Mouse (Mus musculus) limb, embryonic 14.5 days (tissue): ENCODE measurements around the gene 1700122O11Rik. TPM values are rescaled to one million over a fixed set of nuclear protein-coding genes. Genes with fewer than 3 reads are reported as not detected.

Experiments used
- ATAC-seq: fragments of 200-750 bp; cut with Nextera tagmentation; 2 replicates; pipeline ENCODE4 v1.8.0; 2017; ENCODE audit warnings: low read depth, moderate number of reproducible peaks, moderate TSS enrichment; ENCODE audit not compliant: low FRiP score
- DNase-seq: peaks from one replicate; pipeline ENCODE4 v3.0.0-alpha.2; 2015; ENCODE audit warnings: low spot score
- H3K27ac ChIP-seq: fragments of 300-500 bp; sonication (generic); replicated peaks from 2 replicates; pipeline ENCODE4 v1.5.1; 2014; ENCODE audit warnings: low read depth, mild to moderate bottlenecking, low read length, moderate library complexity, mixed read lengths
- H3K27me3 ChIP-seq: fragments of 300-500 bp; sonication (generic); 2 replicates; pipeline ENCODE4 v1.6.1; 2014; ENCODE audit warnings: low read length, mixed read lengths; ENCODE audit not compliant: control insufficient read depth, insufficient read depth
- H3K36me3 ChIP-seq: fragments of 300-500 bp; sonication (generic); 2 replicates; pipeline ENCODE4 v1.6.1; 2014; ENCODE audit warnings: mild to moderate bottlenecking, low read length, moderate library complexity, mixed read lengths; ENCODE audit not compliant: control insufficient read depth, insufficient read depth
- H3K4me1 ChIP-seq: fragments of 300-500 bp; sonication (generic); 2 replicates; pipeline ENCODE4 v1.6.1; 2014; ENCODE audit warnings: antibody characterized with exemption, low read length, mixed read lengths; ENCODE audit not compliant: control insufficient read depth, insufficient read depth
- H3K4me2 ChIP-seq: fragments of 300-500 bp; sonication (generic); replicated peaks from 2 replicates; pipeline ENCODE4 v1.6.1; 2014; ENCODE audit warnings: low read depth, mild to moderate bottlenecking, low read length, moderate library complexity; ENCODE audit not compliant: severe bottlenecking
- H3K4me3 ChIP-seq: fragments of 300-500 bp; sonication (generic); replicated peaks from 2 replicates; pipeline ENCODE4 v1.5.1; 2014; ENCODE audit warnings: low read length
- H3K9ac ChIP-seq: fragments of 300-500 bp; sonication (generic); 2 replicates; pipeline ENCODE4 v1.6.1; 2014; ENCODE audit warnings: mild to moderate bottlenecking, low read depth, low read length, moderate library complexity; ENCODE audit not compliant: severe bottlenecking
- H3K9me3 ChIP-seq: fragments of 300-500 bp; sonication (generic); 2 replicates; pipeline ENCODE4 v1.6.1; 2016; ENCODE audit warnings: low read length; ENCODE audit not compliant: control insufficient read depth
- POLR2A ChIP-seq: fragments of 200-500 bp; IDR thresholded peaks from 2 replicates; pipeline ENCODE4 v1.8.0; 2012; ENCODE audit warnings: inconsistent platforms, mild to moderate bottlenecking, moderate library complexity, borderline replicate concordance; ENCODE audit not compliant: insufficient read depth, insufficient read length; ENCODE audit errors: extremely low read depth
- WGBS: fragments of 180-500 bp; shearing (Covaris S2); extraction: QIAGEN DNeasy Blood & Tissue Kit; methylation state at CpG from one replicate; pipeline ENCODE4 v1.1.7; 2014; 5-methylcytosine and 5-hydroxymethylcytosine counted together
- polyA plus RNA-seq, 2 experiments: library from polyadenylated mRNA; depleted of rRNA in 1 of 2; stranded (reverse) in 1 of 2; unstranded in 1 of 2; fragments of >200 nt; fragmentation: Nextera tagmentation in 1 of 2; extraction: Ambion mirVana in 1 of 2; gene quantifications; 2 replicates each; pipeline versions ENCODE4 v1.2.1 to v1.2.3; 2012 to 2014

1700122O11Rik gene
- polyA plus RNA-seq, 2 experiments = not detected

GRCm38 (mm10) chr17:48027019-48027418 lies 11.1 kb downstream of the 1700122O11Rik start:
- 94% methylated on average over 5 of the region's 5 CpGs for WGBS

DNA sequence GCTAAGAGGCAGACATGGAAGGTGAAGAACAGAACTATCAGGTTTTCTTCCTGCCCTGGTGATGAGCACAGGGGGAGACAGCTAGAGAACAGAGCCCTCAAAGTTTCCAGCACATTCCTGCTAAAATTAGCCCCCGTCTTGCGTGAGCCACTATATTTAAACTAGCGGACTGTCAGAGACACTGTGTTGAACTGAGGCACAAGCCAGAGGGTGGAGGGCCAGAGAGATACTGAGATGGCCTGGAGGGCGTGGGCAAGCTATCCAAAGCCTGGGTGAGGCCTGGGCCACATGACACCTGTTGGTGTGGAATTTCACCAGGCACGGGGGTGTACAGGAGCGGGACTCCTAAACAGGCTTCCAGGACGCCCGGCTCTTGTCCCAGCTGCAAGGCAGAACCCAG lies 14.0 kb downstream of the 1700122O11Rik start:
- Histone ChIP-seq H3K27me3 (no peaks in the 10 kb centered on the region), H3K4me1 (peaks cover 23% of the 10 kb centered on the region), H3K27ac (no peak overlapping the region), H3K4me2 (no peak overlapping the region), H3K9ac (no peak overlapping the region), H3K4me3 (no peak overlapping the region), H3K9me3 (no peaks in the 10 kb centered on the region), H3K36me3 (no peaks in the 10 kb centered on the region)
- 49% methylated on average over 8 of the region's 8 CpGs for WGBS
- TF ChIP-seq POLR2A = no peak
- no peak for DNase-seq
- peak; percentile 45; the same call in 1 of the 2 replicates for ATAC-seq

More at GRCm38 (mm10) chr17:48027019-48027418, 11.1 kb downstream of the 1700122O11Rik start:
- Histone ChIP-seq H3K9me3 (no peaks in the 10 kb centered on the region), H3K27me3 (no peaks in the 10 kb centered on the region), H3K9ac (no peak overlapping the region), H3K4me3 (no peak overlapping the region), H3K36me3 (no peaks in the 10 kb centered on the region), H3K4me1 (peaks cover 52% of the 10 kb centered on the region), H3K4me2 (no peak overlapping the region), H3K27ac (no peak overlapping the region)
- ATAC-seq (no peak), DNase-seq (no peak)
- no peak for TF ChIP-seq POLR2A

DNA sequence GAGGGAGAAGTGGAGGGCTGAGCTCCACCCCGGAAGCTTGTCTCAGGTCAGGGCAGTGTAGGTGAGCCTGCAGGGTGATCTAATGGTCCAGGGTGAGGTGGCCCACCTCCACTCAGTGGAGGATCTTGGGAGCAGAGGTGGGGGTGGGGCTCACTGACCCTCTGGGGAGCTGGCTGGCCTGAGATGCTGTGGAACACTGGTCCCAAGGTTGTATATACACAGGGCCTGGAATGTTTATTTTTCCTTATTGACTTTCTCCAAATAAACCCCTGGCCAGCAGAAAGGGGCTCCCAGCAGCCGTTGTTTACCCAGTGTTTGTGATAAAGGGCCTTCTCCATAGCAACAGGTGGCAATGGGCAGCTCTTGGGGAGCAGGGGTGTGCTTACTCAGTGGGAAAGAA lies 18.5 kb downstream of the 1700122O11Rik start:
- no peak overlapping the region for H3K27ac ChIP-seq
- no peak overlapping the region for H3K4me3 ChIP-seq
- no peaks in the 10 kb centered on the region for H3K9me3 ChIP-seq
- peaks cover 7% of the 10 kb centered on the region; the same call in 1 of the 2 replicates for H3K4me1 ChIP-seq
- no peaks in the 10 kb centered on the region for H3K27me3 ChIP-seq
- no peaks in the 10 kb centered on the region for H3K36me3 ChIP-seq
- ATAC-seq = no peak
- no peak overlapping the region for H3K9ac ChIP-seq
- H3K4me2 ChIP-seq = no peak overlapping the region
- TF ChIP-seq POLR2A = no peak
- WGBS = 25% methylated on average over 2 of the region's 2 CpGs
- DNase-seq = no peak

- DNase-seq (no peak), ATAC-seq (no peak)
- Histone ChIP-seq H3K9ac (no peak overlapping the region), H3K4me2 (no peak overlapping the region), H3K4me3 (no peak overlapping the region), H3K27ac (no peak overlapping the region), H3K36me3 (no peaks in the 10 kb centered on the region), H3K27me3 (no peaks in the 10 kb centered on the region), H3K4me1 (no peaks in the 10 kb centered on the region; the same call in 1 of the 2 replicates), H3K9me3 (no peaks in the 10 kb centered on the region)
- no peak for TF ChIP-seq POLR2A
- 82% methylated on average over 5 of the region's 5 CpGs for WGBS
These were observed 21.5 kb downstream of the 1700122O11Rik start for GRCm38 (mm10) chr17:48016566-48016965.

DNA sequence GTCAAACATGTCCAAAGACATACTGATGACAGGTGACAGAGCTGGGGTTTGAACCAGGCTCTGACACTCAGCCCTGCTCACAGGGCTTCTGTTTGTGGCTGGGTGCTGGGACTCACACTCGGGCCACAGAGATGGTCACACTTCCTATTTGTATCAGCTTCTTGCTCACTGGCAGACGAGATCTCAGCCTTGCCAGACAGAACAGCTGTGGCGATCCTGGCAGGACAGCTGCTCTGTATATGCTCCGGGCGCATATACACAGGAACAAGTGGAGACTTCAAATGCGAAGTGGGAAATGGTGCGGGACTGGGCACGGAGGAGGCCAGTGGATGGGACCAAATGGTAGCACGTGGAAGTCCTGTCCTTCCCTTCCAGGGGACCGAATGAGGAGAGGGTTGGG lies 25.5 kb downstream of the 1700122O11Rik start:
- H3K9me3 ChIP-seq = no peaks in the 10 kb centered on the region
- H3K27ac ChIP-seq = no peak overlapping the region
- H3K36me3 ChIP-seq = no peaks in the 10 kb centered on the region
- no peak overlapping the region for H3K9ac ChIP-seq
- WGBS = 51% methylated on average over 10 of the region's 10 CpGs
- H3K27me3 ChIP-seq = no peaks in the 10 kb centered on the region
- H3K4me1 ChIP-seq = peaks cover 9% of the 10 kb centered on the region; the same call in 1 of the 2 replicates
- H3K4me2 ChIP-seq = no peak overlapping the region
- ATAC-seq = no peak; the same call in 1 of the 2 replicates
- DNase-seq = no peak
- H3K4me3 ChIP-seq = no peak overlapping the region
- TF ChIP-seq POLR2A = no peak

DNA sequence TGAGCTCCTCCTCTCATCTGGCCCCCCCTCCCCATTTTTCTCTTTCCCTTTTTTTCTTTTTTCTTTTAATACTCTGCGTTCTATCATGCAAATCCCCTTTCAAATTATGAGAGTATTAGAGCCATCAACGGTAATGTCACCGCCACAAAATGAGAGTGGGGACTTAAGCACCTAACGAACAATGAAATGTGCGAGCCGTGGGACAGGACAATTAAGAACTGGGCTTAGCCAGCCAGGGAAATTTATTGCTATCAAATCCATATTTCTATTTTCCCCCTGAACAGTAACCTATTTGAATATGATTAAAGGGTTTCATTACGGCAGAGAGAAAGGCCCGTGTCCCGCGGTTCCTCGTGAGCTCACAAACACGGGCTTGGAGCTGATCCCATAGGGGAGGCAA lies 27.0 kb downstream of the 1700122O11Rik start:
- no peak for ATAC-seq
- Histone ChIP-seq H3K27ac (no peak overlapping the region), H3K36me3 (no peaks in the 10 kb centered on the region), H3K27me3 (no peaks in the 10 kb centered on the region), H3K9me3 (no peaks in the 10 kb centered on the region), H3K9ac (no peak overlapping the region), H3K4me2 (no peak overlapping the region), H3K4me1 (peaks cover 9% of the 10 kb centered on the region; the same call in 1 of the 2 replicates), H3K4me3 (no peak overlapping the region)
- 76% methylated on average over 12 of the region's 12 CpGs for WGBS
- TF ChIP-seq POLR2A = no peak
- no peak for DNase-seq
